Mouse (Mus musculus) spleen, adult 2 months (tissue): ENCODE measurements around the gene Col1a1.

Experiments used
- CTCF ChIP-seq: fragments of 200-500 bp; IDR thresholded peaks from 2 replicates; pipeline ENCODE4 v1.5.1; 2011; ENCODE audit warnings: mild to moderate bottlenecking, inconsistent platforms; ENCODE audit not compliant: insufficient read depth, insufficient read length, insufficient replicate concordance; ENCODE audit errors: extremely low read depth
- POLR2A ChIP-seq: fragments of 200-500 bp; IDR thresholded peaks from 2 replicates; pipeline ENCODE4 v1.6.1; 2011; ENCODE audit warnings: low read depth, low read length, inconsistent platforms

DNA sequence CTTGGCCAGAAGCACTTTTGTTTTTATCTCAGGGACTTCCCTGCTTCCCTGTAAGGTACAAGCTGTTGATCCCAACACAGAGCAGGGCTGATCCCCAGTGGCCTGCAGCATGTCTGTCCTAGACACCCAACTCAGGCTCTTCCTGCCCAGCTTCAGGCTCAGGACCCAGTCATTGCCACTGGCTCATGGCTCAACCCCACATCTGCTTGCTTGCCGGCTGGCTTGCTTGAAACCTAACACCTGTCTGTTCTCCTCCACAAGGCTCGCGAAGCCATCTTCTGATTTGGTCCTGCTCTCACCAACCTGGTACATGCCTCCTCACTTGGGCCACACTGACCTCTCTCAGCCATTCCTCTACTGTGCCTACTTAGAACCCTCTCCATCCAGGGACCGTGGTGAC, 5.9 kb upstream of the Col1a1 start:
- TF ChIP-seq POLR2A (no peak), CTCF (no peak)
